Mouse (Mus musculus) inflammation-experienced regulatory T-cells, adult 6 months (primary cell): ENCODE measurements around the gene Amhr2. TPM values are rescaled to one million over a fixed set of nuclear protein-coding genes. Genes with fewer than 3 reads are reported as not detected.

Experiments
- ATAC-seq: one replicate; pipeline ENCODE4 v1.8.0; 2017
- polyA plus RNA-seq, 3 experiments: library from polyadenylated mRNA; unstranded; fragments of 100-300 nt; shearing (Covaris generic); gene quantifications; one replicate each; pipeline ENCODE4 v1.2.1; 2017

The Amhr2 gene
- polyA plus RNA-seq, 3 experiments from 2014 or later = not detected

DNA sequence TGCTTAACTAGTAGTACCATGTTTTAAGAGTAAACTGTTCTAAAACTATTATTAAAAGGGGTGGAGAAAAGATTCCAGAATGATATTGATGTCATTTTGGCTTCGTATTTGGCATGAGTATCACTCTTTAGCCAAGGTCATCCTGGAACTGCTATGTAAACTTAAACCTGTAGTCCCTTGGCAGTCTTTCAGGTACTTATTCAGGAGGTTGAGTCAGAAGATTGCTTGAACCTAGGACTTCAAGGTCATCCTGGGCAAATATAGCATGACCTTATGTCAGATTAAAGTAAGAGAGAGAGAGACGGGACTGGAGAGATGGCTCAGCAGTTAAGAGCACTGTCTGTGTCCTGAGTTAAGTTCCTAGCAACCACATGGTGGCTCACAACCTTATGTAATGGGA lies 20.5 kb upstream of the Amhr2 start:
- ATAC-seq = no peak

DNA sequence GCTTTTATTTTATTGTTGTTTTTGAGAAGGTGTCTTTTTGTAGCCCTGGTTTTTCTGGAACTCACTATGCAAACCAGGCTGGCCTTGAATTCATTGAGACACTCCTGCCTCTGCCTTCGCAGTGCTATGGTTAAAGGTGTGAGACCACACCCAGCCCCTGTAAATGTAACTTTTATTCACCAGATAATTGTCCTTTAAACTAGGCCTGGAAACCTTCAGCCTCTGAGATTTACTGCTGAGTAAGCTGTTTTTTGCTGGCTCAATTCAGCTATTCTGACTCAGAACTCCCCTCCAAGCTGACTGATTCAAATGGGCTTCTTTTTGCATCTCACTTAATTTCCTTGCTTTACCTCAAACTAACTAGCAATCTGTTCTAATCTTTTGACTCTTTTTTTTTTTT lies 18.2 kb upstream of the Amhr2 start:
- ATAC-seq = no peak

DNA sequence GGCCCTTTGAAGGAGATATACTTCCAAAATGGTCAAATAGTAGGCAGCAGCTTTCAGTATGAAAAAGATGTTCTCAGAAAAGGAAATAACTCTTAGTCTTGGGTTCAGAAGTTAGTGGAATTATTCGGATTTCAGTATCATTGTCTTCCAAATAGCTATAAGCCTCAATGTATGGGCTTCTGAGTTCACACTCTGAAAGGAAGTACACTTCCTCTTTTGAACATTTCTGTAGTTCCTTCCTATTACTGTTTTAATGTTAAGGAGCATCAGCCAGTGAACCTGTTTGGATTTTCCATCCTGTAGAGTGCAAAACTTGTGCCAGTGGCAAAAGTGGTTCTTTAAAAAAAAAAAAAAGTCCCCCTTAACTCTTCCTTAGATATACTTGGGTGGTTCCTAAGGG lies 13.1 kb upstream of the Amhr2 start:
- ATAC-seq = no peak

DNA sequence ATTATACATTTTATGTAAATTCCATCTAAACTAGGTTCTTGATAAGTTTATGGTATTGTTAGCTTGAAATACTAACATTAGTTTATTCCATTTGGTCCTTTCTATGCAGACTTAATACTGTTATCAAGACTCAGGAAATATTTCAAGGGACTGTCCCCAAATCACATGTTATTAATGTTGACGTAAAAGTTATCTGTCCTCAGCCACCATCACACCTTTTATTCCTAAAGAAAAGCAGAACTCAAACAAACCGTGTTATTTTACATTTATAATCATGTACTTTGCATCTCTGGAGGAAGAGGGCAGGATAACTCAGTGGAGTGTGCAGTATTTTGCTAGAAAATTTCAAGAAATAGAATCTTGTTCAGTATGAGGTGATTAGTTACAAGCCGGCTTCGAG lies 12.0 kb upstream of the Amhr2 start:
- ATAC-seq = no peak

DNA sequence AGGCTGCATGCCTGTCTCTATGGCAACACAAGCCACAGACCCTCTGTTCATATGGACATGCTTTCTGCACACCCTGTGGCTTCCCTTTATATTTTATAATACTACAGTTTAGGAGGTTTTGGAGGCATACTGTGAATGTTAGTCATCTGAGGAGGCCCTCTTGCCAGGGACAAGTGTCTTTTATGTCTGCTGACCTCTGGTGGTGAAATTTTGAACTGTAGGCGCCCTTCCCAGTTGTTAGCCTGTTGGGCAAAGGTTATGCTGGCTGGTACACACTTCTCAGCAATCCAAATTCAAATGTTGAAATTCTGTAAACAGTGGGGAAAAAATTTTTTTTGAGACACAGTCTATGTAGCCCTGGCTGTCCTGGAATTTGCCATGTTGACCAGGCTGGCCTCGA lies 2.7 kb upstream of the Amhr2 start:
- peak; percentile 65 for ATAC-seq

DNA sequence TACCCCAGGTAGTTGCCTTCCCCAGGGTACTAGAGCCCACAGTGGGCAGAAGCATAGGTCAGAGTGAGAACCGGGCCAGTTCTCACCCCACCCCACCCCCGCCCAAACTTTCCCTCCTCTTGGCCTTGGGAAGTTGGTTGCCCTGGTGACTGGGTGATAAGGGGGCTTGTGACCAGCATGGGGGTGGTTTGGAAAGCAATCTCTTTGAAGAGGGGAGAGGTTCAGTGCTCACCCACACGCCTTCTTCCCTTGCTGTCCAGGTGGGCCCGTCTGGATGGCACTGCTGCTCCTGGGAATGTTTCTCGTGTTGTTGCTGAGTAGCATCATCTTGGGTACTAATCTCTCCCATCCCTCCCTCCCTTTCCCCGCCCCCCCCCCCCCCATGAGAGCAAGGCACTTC lies 1.3 kb downstream of the Amhr2 start:
- ATAC-seq = no peak

DNA sequence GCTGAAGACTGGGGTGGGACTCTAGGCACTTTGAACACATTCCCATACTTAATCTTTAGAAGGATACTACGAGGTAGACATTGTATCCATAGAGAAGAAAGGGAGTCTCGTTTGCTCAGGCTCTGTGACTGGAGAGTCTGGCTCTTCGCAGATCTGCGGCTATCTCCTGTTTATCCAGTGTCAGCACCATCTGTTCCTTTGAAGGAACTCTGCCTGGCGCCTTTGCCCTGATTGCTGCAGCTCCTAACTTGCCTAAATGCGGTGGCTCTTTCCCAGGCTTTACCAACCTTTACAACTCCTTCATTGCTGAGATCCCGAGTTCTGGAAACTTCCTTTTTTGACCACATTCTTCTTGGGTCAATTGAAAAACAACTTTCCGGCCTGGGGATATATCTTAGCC lies 4.2 kb downstream of the Amhr2 start:
- no peak for ATAC-seq

DNA sequence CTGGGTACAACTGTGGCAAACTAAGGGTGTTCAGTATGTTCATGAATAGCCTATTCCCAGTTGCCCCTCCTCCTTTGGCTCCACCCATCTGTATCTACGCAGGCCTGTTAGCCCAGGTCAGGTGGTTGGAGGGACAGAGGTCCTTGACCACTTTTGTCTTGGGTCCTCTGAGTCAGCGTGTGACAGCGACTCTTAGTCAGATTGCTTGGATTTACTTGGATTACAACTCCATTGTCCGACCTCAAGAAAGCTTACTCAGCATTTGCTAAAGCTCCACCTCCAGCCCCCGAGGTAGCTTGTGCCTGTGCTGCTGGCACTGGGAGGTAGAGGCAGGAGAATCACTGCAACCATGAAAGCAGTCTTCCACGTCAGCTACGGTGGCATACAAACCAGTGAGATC lies 5.8 kb downstream of the Amhr2 start:
- no peak for ATAC-seq

DNA sequence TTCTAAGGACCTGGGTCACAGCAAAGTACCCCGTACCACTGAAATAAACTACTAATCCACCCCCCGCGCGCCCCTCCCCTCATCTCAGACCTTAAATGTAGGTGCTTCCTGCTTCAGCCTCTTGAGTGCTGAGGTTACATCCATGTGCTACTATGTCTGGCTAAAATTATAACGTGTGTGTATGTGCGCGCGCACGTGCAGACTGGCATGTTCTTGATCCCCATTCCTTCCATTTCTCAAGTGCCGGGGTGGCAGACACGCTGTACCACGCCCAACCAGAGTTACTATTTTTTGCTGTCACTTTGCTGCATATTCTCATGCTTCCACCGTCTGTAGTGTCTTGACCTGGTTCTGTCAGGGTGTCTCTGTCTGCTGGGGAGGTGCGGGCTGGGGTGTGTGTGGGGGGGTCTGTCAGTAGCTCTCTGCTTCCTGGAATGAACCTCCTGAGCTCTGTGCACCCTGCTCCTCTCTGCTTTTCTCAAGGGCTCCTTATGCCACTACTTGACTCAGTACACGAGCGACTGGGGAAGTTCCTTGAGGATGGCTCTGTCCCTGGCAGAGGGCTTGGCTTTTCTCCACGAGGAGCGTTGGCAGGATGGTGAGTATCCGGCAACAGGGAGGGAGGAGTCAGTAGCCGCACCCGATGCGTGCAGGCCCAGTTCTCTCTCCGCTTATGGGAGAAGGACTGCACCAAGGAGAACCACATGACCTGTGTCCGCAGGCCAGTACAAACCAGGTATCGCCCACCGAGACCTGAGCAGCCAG lies 6.7 kb downstream of the Amhr2 start:
- no peak for ATAC-seq

DNA sequence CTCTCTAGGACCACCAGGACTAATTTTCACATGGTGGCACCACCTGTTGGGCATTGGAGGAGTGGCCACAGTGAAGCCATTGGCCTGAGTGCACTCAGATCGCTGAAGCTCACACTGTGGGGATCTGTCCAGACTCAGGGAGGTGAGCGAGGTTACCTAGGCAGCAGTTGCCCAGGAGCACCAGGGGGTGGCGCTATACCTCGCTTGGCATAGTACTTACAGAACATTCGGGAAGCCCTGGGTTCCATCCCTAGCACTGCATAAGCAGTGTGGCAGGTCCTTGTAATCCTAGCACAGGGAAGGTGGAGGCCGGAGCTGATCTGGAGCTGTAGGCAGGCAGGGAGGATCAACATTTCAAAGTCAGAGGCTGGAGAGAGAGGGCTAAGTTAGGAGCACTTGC lies 10.8 kb downstream of the Amhr2 start:
- no peak for ATAC-seq

DNA sequence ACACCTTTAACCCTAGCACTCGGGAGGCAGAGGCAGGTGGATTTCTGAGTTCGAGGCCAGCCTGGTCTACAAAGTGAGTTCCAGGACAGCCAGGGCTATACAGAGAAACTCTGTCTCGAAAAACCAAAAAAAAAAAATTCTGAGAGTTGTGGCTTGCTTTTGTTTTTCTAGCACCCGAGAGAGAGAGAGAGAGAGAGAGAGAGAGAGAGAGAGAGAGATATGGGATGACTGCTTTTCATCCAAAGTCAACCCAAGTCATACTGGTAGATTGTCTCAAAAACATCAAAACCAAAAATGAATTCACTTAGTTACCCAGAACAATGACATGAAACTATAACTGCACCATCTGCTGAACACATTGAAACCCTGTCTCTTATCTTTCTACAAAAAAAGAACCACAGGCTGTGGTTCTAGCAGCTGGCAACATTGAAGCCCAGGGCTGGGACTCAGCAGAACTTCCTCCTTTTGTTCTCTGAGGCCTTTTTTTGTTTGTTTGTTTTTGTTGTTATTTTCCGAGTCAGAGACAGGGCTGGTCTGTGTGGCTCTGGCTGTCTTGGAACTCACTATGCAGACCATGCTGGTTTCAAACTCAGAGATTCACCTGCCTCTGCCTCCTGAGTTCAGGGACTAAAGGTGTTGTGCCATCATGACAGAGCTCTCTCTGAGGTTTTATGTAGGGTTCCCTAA lies 13.0 kb downstream of the Amhr2 start:
- ATAC-seq = peak; percentile 11

DNA sequence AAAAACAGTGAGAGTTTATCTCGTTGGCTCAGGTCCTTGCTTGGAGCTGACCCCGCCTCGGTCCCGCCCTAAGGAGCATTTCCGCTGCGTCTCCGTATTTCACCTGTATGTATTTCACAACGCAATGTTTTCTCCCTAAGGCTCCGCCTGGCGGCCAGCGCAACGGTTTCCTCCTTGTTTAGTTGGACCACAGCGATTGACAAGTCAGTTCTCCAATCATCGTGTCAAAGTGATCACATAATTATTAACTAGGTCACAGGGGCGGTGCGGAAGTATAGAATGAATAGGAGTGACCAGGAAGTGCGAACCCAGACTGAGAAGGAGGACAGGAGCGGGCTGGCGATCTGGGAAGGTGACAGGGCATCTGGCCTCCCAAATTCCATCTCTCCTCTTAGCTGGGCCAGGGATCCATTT lies 13.7 kb downstream of the Amhr2 start, which contains the start of gene Prr13:
Gene Prr13, plus strand, starts transcription at position 125 of the 414 bp plus-strand sequence.
- ATAC-seq = peak; percentile 97

DNA sequence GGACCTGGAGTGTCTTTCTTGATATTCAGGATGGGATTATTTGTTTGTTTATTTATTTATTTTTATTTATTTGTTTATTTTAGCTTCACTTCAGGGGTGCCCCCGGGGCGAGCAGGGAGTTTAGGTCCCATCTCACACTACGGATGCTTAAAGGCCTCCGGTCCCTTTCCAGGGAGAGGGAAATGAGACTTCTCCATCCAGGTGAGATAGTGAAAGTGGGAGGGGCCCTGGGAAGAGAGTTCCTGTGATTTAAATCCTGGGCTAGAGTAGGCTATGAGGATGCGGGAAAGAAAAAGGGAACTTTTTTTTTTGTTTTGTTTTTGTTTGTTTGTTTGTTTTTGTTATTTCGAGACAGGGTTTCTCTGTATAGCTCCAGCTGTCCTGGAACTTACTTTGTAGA lies 14.2 kb downstream of the Amhr2 start:
- no peak for ATAC-seq

DNA sequence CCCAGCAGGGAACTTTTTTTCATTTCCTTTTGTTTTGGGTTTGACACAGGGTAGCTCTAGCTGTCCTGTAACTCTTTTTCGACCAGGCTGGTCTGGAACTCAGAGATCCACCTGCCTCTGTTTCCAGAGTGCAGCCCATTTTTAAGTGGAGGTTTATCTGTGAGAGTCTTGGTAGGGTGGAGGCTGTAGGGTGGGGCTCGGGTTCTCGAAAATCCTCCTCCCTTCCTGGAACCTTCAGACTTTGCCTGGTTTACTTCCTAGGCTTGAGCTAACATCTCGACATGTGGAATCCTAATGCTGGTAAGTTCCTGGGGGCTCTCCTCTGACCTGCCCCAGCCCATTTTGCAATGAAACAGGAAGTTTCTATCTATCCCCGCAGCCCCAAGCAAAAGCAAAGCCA lies 14.7 kb downstream of the Amhr2 start:
- ATAC-seq = no peak

DNA sequence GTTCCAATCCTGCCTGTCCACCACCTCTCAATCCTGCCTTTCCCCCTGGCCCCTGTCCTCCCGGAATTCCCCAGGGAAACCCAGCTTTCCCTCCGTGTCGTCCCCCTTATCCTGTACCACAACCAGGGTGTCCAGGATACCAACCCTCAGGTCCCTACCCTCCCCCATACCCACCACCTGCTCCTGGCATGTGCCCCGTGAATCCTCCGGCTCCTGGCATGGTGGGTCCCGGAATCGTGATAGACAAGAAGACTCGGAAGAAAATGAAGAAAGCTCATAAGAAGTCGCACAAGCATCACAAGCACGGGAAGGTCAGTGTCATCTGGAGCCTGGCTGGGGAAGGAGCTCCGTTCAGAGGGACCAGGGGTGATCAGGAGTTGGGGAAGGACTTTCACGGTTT lies 15.2 kb downstream of the Amhr2 start:
- no peak for ATAC-seq

DNA sequence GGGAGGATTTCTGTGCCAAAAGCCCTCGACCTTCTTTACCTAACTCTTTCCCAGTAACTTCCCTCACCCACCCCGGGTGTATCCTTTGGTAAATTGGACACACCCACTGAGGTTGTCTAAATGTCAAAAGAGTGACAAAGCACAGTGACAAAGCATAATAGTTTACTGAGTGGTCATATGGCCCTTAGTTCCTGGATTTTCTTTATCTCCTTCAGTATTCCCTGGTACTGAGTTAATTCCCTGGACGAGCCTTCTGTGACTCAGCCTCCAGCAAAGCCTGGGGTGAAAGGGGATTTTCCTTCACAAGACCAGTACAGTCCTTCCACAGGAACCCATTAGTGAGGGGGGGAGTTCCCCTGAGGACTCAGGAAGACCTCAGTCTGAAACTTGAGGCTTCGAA lies 15.8 kb downstream of the Amhr2 start:
- ATAC-seq = no peak

DNA sequence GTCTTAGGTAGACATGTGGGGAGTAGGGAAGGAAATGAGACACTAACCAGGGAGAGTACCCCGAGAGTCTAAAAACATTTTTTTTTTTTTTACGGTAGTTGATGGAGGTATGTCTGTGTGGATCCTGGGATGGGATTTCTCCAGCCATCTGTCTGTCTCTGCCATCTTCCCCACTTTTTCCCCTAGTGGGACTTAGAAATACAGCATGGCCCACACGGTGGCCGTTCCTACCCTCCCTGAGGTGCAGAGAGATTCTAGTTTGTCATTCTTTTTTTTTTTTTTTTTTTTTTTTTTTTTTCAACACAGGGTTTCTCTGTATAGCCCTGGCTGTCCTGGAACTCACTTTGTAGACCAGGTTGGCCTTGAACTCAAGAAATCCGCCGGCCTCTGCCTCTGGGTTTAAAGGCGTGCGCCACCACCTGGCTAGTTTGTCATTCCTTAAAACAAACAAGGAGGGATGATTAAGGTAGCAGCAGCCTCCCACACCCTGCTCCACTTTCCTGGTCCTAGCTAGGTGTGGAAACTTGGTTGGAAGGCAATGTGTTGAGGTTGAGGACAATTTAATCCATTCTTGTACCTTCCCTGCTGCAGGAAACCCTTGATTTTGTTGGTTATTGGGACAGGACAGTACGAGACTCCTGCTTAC lies 16.4 kb downstream of the Amhr2 start:
- no peak for ATAC-seq

DNA sequence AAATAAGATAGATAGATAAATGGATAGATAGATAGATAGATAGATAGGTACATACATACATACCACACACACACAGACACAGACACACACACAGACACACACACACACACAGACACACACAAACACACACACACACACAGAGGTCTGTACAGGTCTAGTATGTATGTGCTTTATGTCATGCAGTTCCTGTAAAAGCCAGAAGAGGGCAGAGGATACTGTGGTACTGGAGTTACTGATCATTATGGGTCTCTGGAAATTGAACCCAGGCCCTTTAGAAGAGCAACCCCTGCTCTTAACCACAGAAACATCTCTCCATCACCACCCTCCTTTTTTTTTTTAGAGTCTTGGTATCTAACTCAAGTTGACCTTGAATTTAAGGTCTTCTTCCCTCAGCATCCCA lies 18.5 kb downstream of the Amhr2 start:
- ATAC-seq = no peak

DNA sequence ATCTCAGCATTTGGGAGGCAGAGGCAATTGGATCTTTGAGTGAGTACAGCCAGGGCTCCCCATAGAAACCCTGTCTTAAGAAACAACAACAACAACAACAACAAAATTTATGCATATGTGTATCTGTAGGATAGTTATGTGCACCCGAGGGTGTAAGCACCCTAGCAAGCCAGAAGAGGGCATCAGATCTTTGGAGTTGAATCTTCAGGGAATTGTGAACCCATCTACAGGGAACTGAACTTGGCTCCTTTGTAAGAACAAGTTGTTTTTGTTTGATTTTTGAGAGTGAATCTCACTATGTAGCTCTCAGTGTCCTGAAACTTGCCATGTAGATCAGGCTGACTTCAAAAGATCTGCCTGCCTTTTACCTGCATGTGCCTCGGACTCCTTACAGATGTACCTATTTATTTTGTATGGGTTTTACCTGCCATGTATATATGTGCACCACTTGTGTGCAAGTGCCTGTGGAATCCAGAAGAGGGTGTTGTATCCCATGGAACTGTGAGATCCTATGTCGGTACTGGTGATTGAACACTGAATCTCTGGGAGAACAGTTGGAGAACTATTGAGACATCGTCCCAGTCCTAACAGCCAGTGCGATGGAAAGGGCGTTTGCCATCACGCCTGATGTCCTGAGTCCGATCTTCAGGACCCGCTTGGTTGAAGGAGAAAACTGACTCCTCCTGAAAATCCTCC lies 23.7 kb downstream of the Amhr2 start:
- ATAC-seq = no peak

DNA sequence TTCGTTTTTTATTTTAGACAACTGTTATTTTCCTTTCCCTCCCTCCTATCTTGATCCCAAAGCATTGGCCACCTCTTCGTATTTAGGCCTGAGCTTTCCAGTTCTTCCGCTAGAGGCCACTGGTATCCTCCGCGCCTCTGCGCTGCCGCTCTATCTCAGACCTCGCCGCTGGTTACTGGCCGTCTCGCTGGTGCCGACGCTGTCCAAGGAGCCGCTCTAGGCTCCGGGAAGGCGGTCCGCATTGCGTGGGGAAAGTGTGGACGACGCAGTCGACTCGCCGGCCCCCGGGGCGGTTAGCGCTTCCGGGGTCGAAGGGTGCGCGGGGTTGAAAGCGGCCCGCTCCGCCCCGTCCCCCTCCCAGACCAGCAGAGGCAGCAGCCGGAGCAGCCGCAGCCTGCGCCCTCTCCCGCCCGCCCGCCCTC lies 25.0 kb downstream of the Amhr2 start, which contains the start of gene Pcbp2:
Gene Pcbp2, plus strand, starts transcription at position 357 of the 422 bp plus-strand sequence.
- ATAC-seq = peak; percentile 95

DNA sequence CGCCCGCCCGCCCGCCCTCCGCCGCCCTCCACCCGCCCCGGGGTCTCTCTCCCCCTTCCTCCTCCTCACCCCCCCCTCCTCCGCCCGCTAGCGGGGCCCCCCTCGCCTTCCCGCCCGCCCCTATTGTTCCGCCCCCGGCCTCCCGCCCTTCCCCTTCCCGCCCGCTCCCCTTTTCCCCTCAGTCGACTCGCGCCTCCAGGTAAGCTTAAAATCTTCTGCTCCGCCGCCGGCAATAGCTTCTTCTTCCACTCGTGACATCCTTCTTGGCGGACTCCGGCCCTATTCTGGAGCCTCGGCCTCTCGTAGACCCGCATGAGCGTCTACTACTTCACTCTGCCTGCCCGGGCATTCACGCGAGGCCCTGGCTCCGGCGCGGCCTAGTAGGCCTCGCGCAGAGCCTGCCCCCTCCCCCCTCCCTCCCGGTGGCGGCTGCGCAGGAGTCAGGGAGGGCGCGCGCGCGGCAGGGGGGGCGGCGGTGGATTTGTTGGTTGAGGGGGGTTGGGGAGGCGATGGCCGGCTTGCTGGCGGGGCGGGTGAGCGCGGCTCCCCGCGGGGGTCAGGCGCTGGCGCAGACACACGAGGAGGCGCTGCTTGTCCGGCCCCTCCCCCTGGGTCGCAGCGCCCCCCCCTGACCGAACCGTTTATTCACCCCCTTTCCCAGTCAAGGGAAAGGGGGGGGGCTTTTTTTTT lies 25.6 kb downstream of the Amhr2 start:
- ATAC-seq = peak; percentile 27

DNA sequence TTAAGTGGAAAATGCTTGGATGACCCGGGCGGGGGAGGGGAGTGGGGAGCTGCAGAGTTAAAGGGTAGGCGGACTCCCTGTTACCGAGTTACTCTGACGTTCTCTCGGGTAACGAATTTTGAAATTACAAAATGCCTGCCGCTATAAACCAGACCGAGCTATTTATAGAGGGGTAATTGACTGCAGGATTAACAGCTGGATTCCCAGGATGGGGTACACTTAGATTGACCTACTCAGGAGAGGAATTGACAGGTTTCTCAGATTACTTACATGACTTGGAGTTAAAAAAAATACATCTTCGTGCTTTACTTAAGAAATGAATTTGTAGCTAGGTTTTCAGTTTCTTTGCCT lies 26.1 kb downstream of the Amhr2 start:
- ATAC-seq = peak; percentile 0

DNA sequence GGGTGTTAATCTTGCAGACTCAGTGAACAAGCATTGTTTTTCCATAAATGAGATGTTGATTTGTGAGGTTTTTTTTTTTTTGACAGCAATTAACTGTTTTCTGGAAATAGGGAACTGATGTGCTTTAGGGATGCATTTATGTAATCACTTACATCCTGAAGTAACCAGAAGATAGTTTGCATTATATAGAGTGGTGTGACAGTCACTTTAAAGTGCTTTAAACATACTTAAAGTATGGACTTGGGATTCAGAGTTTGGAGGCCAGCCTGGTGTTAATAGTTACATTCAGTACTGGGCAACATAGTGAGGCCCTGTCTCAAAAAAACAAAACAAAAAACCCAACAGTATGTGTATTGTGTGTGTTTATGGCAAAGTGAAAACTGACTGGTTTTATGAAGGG lies 26.6 kb downstream of the Amhr2 start:
- ATAC-seq = no peak
